Mouse (Mus musculus): ENCODE results near the gene Fignl1. TPM values are rescaled to one million over a fixed set of nuclear protein-coding genes. Genes with fewer than 3 reads are reported as not detected.

The Fignl1 gene
- polyA plus RNA-seq, 1 experiment from 2014 or later: 54.4 TPM

DNA sequence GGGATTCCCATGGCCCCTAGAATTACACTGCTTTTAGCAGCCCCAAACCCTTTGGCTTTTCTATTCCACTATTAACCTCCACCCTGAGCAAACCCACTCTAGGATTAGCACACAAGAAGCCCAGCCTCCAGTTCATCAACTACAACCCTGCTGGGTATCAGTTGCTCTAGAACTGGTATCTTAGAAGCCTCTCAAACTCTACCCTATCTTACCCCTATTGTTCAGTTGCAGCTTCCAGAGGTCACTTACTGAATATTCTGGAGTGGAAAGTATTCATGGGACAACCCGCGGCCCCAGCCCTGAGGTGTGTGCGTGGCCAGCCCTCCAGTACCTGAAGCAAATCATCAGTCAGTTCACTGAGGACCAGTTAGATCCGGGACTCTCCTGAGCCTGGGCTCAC lies 34.4 kb downstream of the Fignl1 start:
- Histone ChIP-seq H3K4me1 (no peaks in the 10 kb centered on the region), H3K27ac (no peak overlapping the region), H3K27me3 (replicated peaks) (no peaks in the 10 kb centered on the region), H3K4me3 (replicated peaks) (no peak overlapping the region), H3K4me2 (no peak overlapping the region), H3K9ac (no peak overlapping the region), H3K36me3 (no peaks in the 10 kb centered on the region), H3K9me3 (no peaks in the 10 kb centered on the region)
- no peak for ATAC-seq (ENCODE audit: insufficient read depth, low FRiP score, low read depth)
- 92% methylated on average over 4 of the region's 4 CpGs for WGBS

DNA sequence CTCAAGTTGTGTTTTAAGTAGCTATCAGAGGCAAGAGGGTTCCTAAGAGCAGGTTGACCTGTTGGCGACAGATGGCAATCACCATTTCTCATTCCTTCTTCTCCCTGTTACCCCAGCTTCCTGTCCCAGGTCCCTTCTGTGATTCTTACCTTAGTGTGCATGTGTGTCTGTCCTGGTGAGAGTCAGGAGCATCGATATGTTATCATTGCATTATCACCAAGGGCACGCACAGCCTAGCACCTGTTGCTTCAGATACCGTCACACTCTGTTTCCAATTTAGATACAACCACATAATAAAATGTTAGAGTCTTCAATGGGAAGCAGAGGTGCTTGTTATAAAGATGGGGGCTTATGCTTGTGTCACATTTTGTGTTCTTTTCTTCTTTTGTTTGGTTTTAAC lies 36.6 kb downstream of the Fignl1 start:
- Histone ChIP-seq H3K9me3 (no peaks in the 10 kb centered on the region), H3K36me3 (no peaks in the 10 kb centered on the region), H3K27me3 (replicated peaks) (no peaks in the 10 kb centered on the region), H3K4me3 (replicated peaks) (no peak overlapping the region), H3K27ac (no peak overlapping the region), H3K4me2 (no peak overlapping the region), H3K9ac (no peak overlapping the region), H3K4me1 (no peaks in the 10 kb centered on the region)
- no peak for ATAC-seq (ENCODE audit: insufficient read depth, low FRiP score, low read depth)
- WGBS: 88% methylated on average over 4 of the region's 4 CpGs

DNA sequence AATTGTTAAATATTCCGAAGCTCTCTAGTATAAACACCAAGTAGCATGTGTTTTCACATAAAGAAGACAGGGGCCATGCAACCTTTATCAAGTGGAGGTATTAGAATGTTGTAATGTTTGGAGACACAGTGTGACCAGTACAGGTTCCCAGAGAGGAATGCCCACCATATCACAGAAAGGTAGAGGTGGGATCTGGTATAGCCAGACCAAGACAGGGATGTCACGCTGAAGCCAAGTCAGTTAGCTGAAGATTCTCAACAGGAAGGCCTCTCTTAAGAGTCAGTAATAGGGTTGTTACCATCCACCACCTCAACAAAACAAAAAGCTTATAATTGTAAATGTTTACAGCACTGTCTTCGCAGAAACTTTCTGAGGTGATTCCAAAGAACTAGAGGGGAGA lies 38.1 kb downstream of the Fignl1 start:
- no peak for ATAC-seq (ENCODE audit: insufficient read depth, low FRiP score, low read depth)
- H3K27ac ChIP-seq: no peak overlapping the region
- H3K9ac ChIP-seq: no peak overlapping the region
- H3K4me3 ChIP-seq (replicated peaks): no peak overlapping the region
- no peaks in the 10 kb centered on the region for H3K9me3 ChIP-seq
- H3K4me2 ChIP-seq: no peak overlapping the region
- WGBS: 87% methylated on average over 3 of the region's 3 CpGs
- no peaks in the 10 kb centered on the region for H3K4me1 ChIP-seq
- no peaks in the 10 kb centered on the region for H3K27me3 ChIP-seq (replicated peaks)
- no peaks in the 10 kb centered on the region for H3K36me3 ChIP-seq

DNA sequence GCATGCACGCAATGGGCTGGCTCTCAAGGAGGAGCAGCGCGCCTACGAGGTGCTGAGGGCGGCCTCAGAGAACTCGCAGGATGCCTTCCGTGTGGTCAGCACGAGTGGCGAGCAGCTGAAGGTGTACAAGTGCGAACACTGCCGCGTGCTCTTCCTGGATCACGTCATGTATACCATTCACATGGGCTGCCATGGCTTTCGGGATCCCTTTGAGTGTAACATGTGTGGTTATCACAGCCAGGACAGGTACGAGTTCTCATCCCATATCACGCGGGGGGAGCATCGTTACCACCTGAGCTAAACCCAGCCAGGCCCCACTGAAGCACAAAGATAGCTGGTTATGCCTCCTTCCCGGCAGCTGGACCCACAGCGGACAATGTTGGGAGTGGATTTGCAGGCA lies 39.5 kb downstream of the Fignl1 start:
- 92% methylated on average over 20 of the region's 20 CpGs for whole genome bisulfite sequencing
- Histone ChIP-seq H3K9ac (no peak overlapping the region), H3K4me1 (no peaks in the 10 kb centered on the region), H3K27me3 (replicated peaks) (no peaks in the 10 kb centered on the region), H3K4me3 (replicated peaks) (no peak overlapping the region), H3K27ac (no peak overlapping the region), H3K9me3 (no peaks in the 10 kb centered on the region), H3K4me2 (no peak overlapping the region), H3K36me3 (no peaks in the 10 kb centered on the region)
- ATAC-seq (ENCODE audit: insufficient read depth, low FRiP score, low read depth): no peak

DNA sequence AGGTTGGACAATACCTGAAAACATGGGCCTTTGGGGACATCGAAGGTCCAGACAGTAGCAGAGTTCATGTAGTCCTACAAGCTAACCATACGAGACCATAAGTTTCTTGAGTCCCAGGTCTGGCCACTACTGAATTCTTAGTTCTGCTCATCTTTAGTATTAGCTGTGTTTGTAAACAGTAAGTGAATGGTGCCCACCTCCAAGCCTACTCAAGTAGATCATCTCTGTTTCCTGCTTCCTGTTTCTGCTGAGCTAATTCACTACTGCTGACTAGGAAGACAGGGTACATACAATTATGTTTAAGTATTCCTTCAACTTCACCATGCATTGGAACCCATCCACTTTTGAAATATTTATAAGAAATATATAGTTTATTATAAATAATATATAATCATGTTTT lies 40.7 kb downstream of the Fignl1 start:
- no peaks in the 10 kb centered on the region for H3K4me1 ChIP-seq
- ATAC-seq (ENCODE audit: insufficient read depth, low FRiP score, low read depth): no peak
- H3K27me3 ChIP-seq (replicated peaks): no peaks in the 10 kb centered on the region

GRCm38 (mm10) chr11:11766736-11767135 lies 42.0 kb downstream of the Fignl1 start:
- no peak overlapping the region for H3K27ac ChIP-seq
- H3K9me3 ChIP-seq: no peaks in the 10 kb centered on the region
- H3K36me3 ChIP-seq: no peaks in the 10 kb centered on the region
- H3K4me1 ChIP-seq: no peaks in the 10 kb centered on the region
- ATAC-seq (ENCODE audit: insufficient read depth, low FRiP score, low read depth): no peak
- H3K4me3 ChIP-seq (replicated peaks): no peak overlapping the region
- no peak overlapping the region for H3K9ac ChIP-seq
- no peak overlapping the region for H3K4me2 ChIP-seq
- H3K27me3 ChIP-seq (replicated peaks): no peaks in the 10 kb centered on the region

More for the DNA sequence above, 40.7 kb downstream of the Fignl1 start:
- 83% methylated on average over 2 of the region's 2 CpGs for WGBS
- Histone ChIP-seq H3K36me3 (no peaks in the 10 kb centered on the region), H3K4me2 (no peak overlapping the region), H3K27ac (no peak overlapping the region), H3K4me3 (replicated peaks) (no peak overlapping the region), H3K9me3 (no peaks in the 10 kb centered on the region), H3K9ac (no peak overlapping the region)

- Histone ChIP-seq H3K4me1 (no peaks in the 10 kb centered on the region), H3K4me3 (replicated peaks) (no peak overlapping the region), H3K9me3 (no peaks in the 10 kb centered on the region), H3K27me3 (replicated peaks) (no peaks in the 10 kb centered on the region), H3K9ac (no peak overlapping the region), H3K36me3 (no peaks in the 10 kb centered on the region), H3K27ac (no peak overlapping the region), H3K4me2 (no peak overlapping the region)
- 82% methylated on average over 1 of the region's 1 CpGs for WGBS
- ATAC-seq (ENCODE audit: insufficient read depth, low FRiP score, low read depth): no peak
Observed at GRCm38 (mm10) chr11:11766105-11766504, 42.7 kb downstream of the Fignl1 start.

GRCm38 (mm10) chr11:11765414-11765813 lies 43.3 kb downstream of the Fignl1 start:
- no peaks in the 10 kb centered on the region for H3K4me1 ChIP-seq
- H3K27ac ChIP-seq: no peak overlapping the region
- H3K27me3 ChIP-seq (replicated peaks): no peaks in the 10 kb centered on the region
- no peak for ATAC-seq (ENCODE audit: insufficient read depth, low FRiP score, low read depth)
- no peak overlapping the region for H3K9ac ChIP-seq
- no peaks in the 10 kb centered on the region for H3K36me3 ChIP-seq
- no peaks in the 10 kb centered on the region for H3K9me3 ChIP-seq
- WGBS: 67% methylated on average over 1 of the region's 1 CpGs
- no peak overlapping the region for H3K4me3 ChIP-seq (replicated peaks)
- H3K4me2 ChIP-seq: no peak overlapping the region

DNA sequence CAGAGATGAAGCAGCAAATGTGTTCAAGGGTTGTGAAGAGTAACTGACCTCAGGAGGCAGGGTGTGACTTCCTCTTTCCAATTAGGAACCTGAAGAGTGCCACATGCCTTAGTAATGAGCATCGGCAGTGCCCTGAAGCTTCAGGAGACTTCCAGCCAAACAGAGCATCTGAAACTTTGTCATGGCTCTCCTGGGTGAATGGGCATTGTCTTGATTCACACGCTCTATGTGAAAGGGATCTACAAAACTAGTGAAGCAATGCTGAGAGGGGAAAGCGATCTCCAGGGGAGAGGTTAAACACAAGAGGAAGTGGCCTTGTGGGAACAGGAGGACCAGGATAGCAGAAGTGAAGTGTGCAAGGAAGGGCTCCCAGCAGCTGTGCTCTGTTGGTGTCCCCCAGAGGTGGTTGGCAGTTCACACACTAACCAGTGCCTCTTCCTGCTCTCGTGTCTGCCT lies 45.5 kb downstream of the Fignl1 start:
- H3K4me2 ChIP-seq: no peak overlapping the region

GRCm38 (mm10) chr11:11758883-11759282 lies 49.9 kb downstream of the Fignl1 start:
- Histone ChIP-seq H3K9ac (no peak overlapping the region), H3K4me3 (replicated peaks) (no peak overlapping the region), H3K36me3 (no peaks in the 10 kb centered on the region), H3K4me2 (no peak overlapping the region), H3K9me3 (no peaks in the 10 kb centered on the region), H3K27me3 (replicated peaks) (no peaks in the 10 kb centered on the region), H3K27ac (no peak overlapping the region), H3K4me1 (no peaks in the 10 kb centered on the region)
- ATAC-seq (ENCODE audit: insufficient read depth, low FRiP score, low read depth): no peak
- 98% methylated on average over 1 of the region's 1 CpGs for WGBS

More for the DNA sequence above, 45.5 kb downstream of the Fignl1 start:
- Histone ChIP-seq H3K27ac (no peak overlapping the region), H3K36me3 (no peaks in the 10 kb centered on the region), H3K9ac (no peak overlapping the region), H3K4me3 (replicated peaks) (no peak overlapping the region), H3K9me3 (no peaks in the 10 kb centered on the region), H3K27me3 (replicated peaks) (no peaks in the 10 kb centered on the region), H3K4me1 (no peaks in the 10 kb centered on the region)
- no peak for ATAC-seq (ENCODE audit: insufficient read depth, low FRiP score, low read depth)
- 71% methylated on average over 4 of the region's 4 CpGs for WGBS

- Histone ChIP-seq H3K36me3 (no peaks in the 10 kb centered on the region), H3K27ac (no peak overlapping the region), H3K27me3 (replicated peaks) (no peaks in the 10 kb centered on the region), H3K4me2 (no peak overlapping the region), H3K9ac (no peak overlapping the region), H3K4me1 (no peaks in the 10 kb centered on the region), H3K4me3 (replicated peaks) (no peak overlapping the region), H3K9me3 (no peaks in the 10 kb centered on the region)
- ATAC-seq (ENCODE audit: insufficient read depth, low FRiP score, low read depth): no peak
- 81% methylated on average over 6 of the region's 6 CpGs for WGBS
Observed at GRCm38 (mm10) chr11:11758121-11758520, 50.6 kb downstream of the Fignl1 start.

GRCm38 (mm10) chr11:11752859-11753258 lies 55.9 kb downstream of the Fignl1 start:
- ATAC-seq (ENCODE audit: insufficient read depth, low FRiP score, low read depth): no peak
- Histone ChIP-seq H3K27me3 (replicated peaks) (no peaks in the 10 kb centered on the region), H3K4me1 (no peaks in the 10 kb centered on the region), H3K9me3 (no peaks in the 10 kb centered on the region), H3K9ac (no peak overlapping the region), H3K4me2 (no peak overlapping the region), H3K4me3 (replicated peaks) (no peak overlapping the region), H3K36me3 (no peaks in the 10 kb centered on the region), H3K27ac (no peak overlapping the region)
- WGBS: 81% methylated on average over 5 of the region's 5 CpGs

DNA sequence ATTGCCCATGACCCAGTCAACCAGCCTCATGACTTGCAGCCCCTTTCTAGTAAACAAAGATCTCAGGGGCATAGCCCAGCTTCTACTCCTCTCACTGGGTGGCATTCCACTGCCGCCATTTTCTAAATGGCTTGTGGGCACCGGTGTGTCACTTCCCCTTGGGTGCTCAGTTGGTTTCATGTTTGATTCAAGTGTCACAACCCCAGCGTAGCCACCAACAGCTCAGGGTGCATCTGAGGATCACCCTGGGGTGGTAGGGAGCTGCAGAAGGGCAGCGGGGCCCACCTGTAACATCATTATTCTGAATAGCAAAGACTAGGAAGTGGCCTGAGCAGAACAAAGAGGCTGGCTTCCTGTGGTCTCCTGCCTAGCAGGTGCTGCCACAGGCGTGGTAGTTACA lies 57.7 kb downstream of the Fignl1 start:
- no peak for ATAC-seq (ENCODE audit: insufficient read depth, low FRiP score, low read depth)
- Histone ChIP-seq H3K36me3 (no peaks in the 10 kb centered on the region), H3K9ac (no peak overlapping the region), H3K27me3 (replicated peaks) (no peaks in the 10 kb centered on the region), H3K4me2 (no peak overlapping the region), H3K4me3 (replicated peaks) (no peak overlapping the region), H3K27ac (no peak overlapping the region), H3K4me1 (no peaks in the 10 kb centered on the region), H3K9me3 (no peaks in the 10 kb centered on the region)
- 84% methylated on average over 5 of the region's 5 CpGs for WGBS

Measured in stomach, embryonic 15.5 days (tissue).